Mouse (Mus musculus): ENCODE measurements at regions not wholly inside any gene's neighbourhood (a gene's known extent, or its start where the extent isn't known, plus 50 kb on each side); places are given as distances from the start of the nearest gene placed in this dataset.
A peak's percentile ranks its signal among the peaks of the same experiment; 100 is the strongest.

DNA sequence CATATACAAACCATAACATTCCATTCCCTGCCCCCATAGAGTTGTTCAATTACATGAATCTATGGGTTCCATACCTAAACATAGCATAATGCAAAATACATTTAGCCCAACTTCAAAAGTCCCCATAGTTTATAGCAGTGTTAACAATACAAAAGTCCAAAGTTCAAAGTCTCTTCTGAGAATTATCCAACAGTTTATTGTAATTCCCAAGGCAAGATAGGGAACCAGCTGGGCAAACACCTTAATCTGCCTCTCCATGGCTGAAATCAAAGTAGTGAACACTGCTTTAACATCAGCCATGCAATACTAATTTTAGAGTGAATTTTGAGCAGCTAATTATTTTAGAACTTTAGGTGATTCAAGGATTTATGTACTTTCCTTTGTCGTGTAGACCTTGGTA, 72.7 kb upstream of the Gprin3 start:
- Histone ChIP-seq H3K27me3 (ENCODE audit: control insufficient read depth, insufficient read depth, low read length) (no peaks in the 10 kb centered on the region), H3K27ac (replicated peaks; ENCODE audit: insufficient read depth, low read depth, low read length) (no peak overlapping the region), H3K36me3 (ENCODE audit: control insufficient read depth, insufficient read depth, low read length) (no peaks in the 10 kb centered on the region), H3K79me2 (ENCODE audit: control insufficient read depth, insufficient read depth, low read length) (no peaks in the 10 kb centered on the region), H3K4me1 (ENCODE audit: control insufficient read depth, insufficient read depth, low read length) (no peaks in the 10 kb centered on the region), H3K4me3 (ENCODE audit: insufficient read depth, low read depth, low read length) (no peak overlapping the region), H3K9ac (ENCODE audit: low read depth, low read length) (no peak overlapping the region)
- no peak for DNase-seq (ENCODE audit: extremely low read depth, low read depth, low spot score)
- TF ChIP-seq POLR2A (IDR thresholded peaks at IDR 0.05; ENCODE audit: extremely low read depth, insufficient read depth, low read length) (no peak), CTCF (IDR thresholded peaks at IDR 0.05; ENCODE audit: low read depth, low read length) (no peak)
- WGBS, result 60% methylated on average over 1 of the region's 1 CpGs

GRCm38 (mm10) chr6:59498079-59498478, 72.0 kb upstream of the Gprin3 start:
- H3K27ac ChIP-seq (replicated peaks; ENCODE audit: insufficient read depth, low read depth, low read length), result no peak overlapping the region
- no peaks in the 10 kb centered on the region for H3K36me3 ChIP-seq (ENCODE audit: control insufficient read depth, insufficient read depth, low read length)
- peak; percentile 52 for DNase-seq (ENCODE audit: extremely low read depth, low read depth, low spot score)
- 21% methylated on average over 7 of the region's 7 CpGs for WGBS
- no peaks in the 10 kb centered on the region for H3K27me3 ChIP-seq (ENCODE audit: control insufficient read depth, insufficient read depth, low read length)
- H3K79me2 ChIP-seq (ENCODE audit: control insufficient read depth, insufficient read depth, low read length), result no peaks in the 10 kb centered on the region
- no peak overlapping the region for H3K9ac ChIP-seq (ENCODE audit: low read depth, low read length)
- TF ChIP-seq POLR2A (IDR thresholded peaks at IDR 0.05; ENCODE audit: extremely low read depth, insufficient read depth, low read length), result no peak
- peak; percentile 80 for TF ChIP-seq CTCF (IDR thresholded peaks at IDR 0.05; ENCODE audit: low read depth, low read length)
- no peaks in the 10 kb centered on the region for H3K4me1 ChIP-seq (ENCODE audit: control insufficient read depth, insufficient read depth, low read length)
- H3K4me3 ChIP-seq (ENCODE audit: insufficient read depth, low read depth, low read length), result no peak overlapping the region

DNA sequence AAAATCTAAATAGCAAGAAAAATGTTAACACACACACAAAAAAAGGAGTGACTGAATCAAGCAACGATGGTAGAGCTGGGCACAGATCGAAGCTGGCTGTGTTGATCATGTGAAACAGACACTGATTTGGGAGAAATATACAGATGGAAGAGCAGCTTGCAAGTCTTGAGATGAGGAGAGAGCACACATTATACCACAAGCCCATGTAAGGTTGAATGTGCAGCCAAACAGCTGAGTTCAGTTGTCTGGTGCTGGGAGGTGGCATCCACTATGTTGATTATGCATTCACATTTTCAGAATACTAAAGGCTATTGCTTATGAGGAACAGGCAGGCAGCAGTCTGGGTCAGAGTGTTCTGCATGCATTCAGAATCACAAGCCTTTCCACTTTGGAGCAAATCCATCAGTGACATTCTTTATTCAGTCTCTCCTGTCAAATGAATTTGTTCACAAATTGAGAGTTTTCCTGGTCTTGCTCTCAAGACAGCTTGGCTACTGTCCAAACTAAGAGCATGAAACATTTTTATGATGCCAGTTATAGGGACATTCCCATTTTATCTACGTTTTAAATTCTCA, 63.0 kb upstream of the Gprin3 start:
- Histone ChIP-seq H3K27ac (replicated peaks; ENCODE audit: insufficient read depth, low read depth, low read length) (no peak overlapping the region), H3K4me1 (ENCODE audit: control insufficient read depth, insufficient read depth, low read length) (no peaks in the 10 kb centered on the region), H3K36me3 (ENCODE audit: control insufficient read depth, insufficient read depth, low read length) (no peaks in the 10 kb centered on the region), H3K9ac (ENCODE audit: low read depth, low read length) (no peak overlapping the region), H3K4me3 (ENCODE audit: insufficient read depth, low read depth, low read length) (no peak overlapping the region), H3K27me3 (ENCODE audit: control insufficient read depth, insufficient read depth, low read length) (no peaks in the 10 kb centered on the region), H3K79me2 (ENCODE audit: control insufficient read depth, insufficient read depth, low read length) (no peaks in the 10 kb centered on the region)
- DNase-seq (ENCODE audit: extremely low read depth, low read depth, low spot score), result no peak
- WGBS, result 75% methylated on average over 3 of the region's 3 CpGs
- TF ChIP-seq CTCF (IDR thresholded peaks at IDR 0.05; ENCODE audit: low read depth, low read length) (no peak), POLR2A (IDR thresholded peaks at IDR 0.05; ENCODE audit: extremely low read depth, insufficient read depth, low read length) (no peak)

- DNase-seq (ENCODE audit: extremely low read depth, low read depth, low spot score), result no peak
- H3K27ac ChIP-seq (replicated peaks; ENCODE audit: insufficient read depth, low read depth, low read length), result no peak overlapping the region
- no peaks in the 10 kb centered on the region for H3K27me3 ChIP-seq (ENCODE audit: control insufficient read depth, insufficient read depth, low read length)
- H3K9ac ChIP-seq (ENCODE audit: low read depth, low read length), result no peak overlapping the region
- no peaks in the 10 kb centered on the region for H3K36me3 ChIP-seq (ENCODE audit: control insufficient read depth, insufficient read depth, low read length)
- no peak overlapping the region for H3K4me3 ChIP-seq (ENCODE audit: insufficient read depth, low read depth, low read length)
- TF ChIP-seq CTCF (IDR thresholded peaks at IDR 0.05; ENCODE audit: low read depth, low read length), result no peak
- TF ChIP-seq POLR2A (IDR thresholded peaks at IDR 0.05; ENCODE audit: extremely low read depth, insufficient read depth, low read length), result no peak
- no peaks in the 10 kb centered on the region for H3K79me2 ChIP-seq (ENCODE audit: control insufficient read depth, insufficient read depth, low read length)
- 77% methylated on average over 1 of the region's 1 CpGs for WGBS
- H3K4me1 ChIP-seq (ENCODE audit: control insufficient read depth, insufficient read depth, low read length), result no peaks in the 10 kb centered on the region
These were observed 62.3 kb upstream of the Gprin3 start for GRCm38 (mm10) chr6:59488386-59488785.

DNA sequence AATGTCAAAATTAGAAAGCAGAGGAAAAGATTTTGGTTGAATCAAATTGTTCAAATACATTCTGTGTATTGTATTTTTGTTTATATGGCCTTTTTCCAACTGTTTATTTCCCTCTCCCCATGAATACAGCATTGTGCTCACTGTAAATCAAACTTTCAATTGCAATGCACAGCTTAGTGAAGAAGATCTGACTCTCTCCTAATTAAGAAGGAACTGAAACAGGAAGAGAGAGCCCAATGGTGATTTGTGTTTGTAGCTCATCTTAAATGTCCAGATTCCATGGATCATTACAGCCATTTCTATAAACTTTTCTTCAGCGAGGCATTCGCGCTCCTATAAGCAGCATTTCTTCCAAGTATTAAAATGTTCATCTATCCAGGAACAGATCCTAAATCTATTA, 57.9 kb upstream of the Gprin3 start:
- H3K27me3 ChIP-seq (ENCODE audit: control insufficient read depth, insufficient read depth, low read length), result no peaks in the 10 kb centered on the region
- no peaks in the 10 kb centered on the region for H3K79me2 ChIP-seq (ENCODE audit: control insufficient read depth, insufficient read depth, low read length)
- H3K27ac ChIP-seq (replicated peaks; ENCODE audit: insufficient read depth, low read depth, low read length), result no peak overlapping the region
- DNase-seq (ENCODE audit: extremely low read depth, low read depth, low spot score), result no peak
- TF ChIP-seq CTCF (IDR thresholded peaks at IDR 0.05; ENCODE audit: low read depth, low read length), result no peak
- TF ChIP-seq POLR2A (IDR thresholded peaks at IDR 0.05; ENCODE audit: extremely low read depth, insufficient read depth, low read length), result no peak
- no peak overlapping the region for H3K4me3 ChIP-seq (ENCODE audit: insufficient read depth, low read depth, low read length)
- H3K4me1 ChIP-seq (ENCODE audit: control insufficient read depth, insufficient read depth, low read length), result no peaks in the 10 kb centered on the region
- H3K36me3 ChIP-seq (ENCODE audit: control insufficient read depth, insufficient read depth, low read length), result no peaks in the 10 kb centered on the region
- 91% methylated on average over 3 of the region's 3 CpGs for WGBS
- H3K9ac ChIP-seq (ENCODE audit: low read depth, low read length), result no peak overlapping the region

DNA sequence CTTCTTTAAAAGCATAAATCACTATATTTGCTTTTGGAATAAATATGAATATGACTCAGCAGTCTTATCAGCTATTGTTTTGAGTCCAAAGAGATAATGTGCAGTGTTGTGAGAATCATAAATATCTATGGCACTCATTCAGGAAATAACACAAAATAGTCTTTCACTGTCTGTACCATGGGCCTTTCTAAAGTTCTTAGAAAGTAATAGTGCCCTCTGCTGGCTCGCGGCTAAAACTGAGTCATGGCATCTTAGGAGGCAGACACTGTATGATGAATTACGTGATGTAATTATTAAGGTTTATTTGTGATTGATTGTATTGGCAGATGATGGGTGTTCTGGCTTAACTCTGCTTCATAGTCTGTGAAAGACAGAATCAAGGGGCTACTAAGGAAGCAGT, 57.5 kb upstream of the Gprin3 start:
- Histone ChIP-seq H3K27ac (replicated peaks; ENCODE audit: insufficient read depth, low read depth, low read length) (no peak overlapping the region), H3K9ac (ENCODE audit: low read depth, low read length) (no peak overlapping the region), H3K4me1 (ENCODE audit: control insufficient read depth, insufficient read depth, low read length) (no peaks in the 10 kb centered on the region), H3K27me3 (ENCODE audit: control insufficient read depth, insufficient read depth, low read length) (no peaks in the 10 kb centered on the region), H3K79me2 (ENCODE audit: control insufficient read depth, insufficient read depth, low read length) (no peaks in the 10 kb centered on the region), H3K4me3 (ENCODE audit: insufficient read depth, low read depth, low read length) (no peak overlapping the region), H3K36me3 (ENCODE audit: control insufficient read depth, insufficient read depth, low read length) (no peaks in the 10 kb centered on the region)
- no peak for TF ChIP-seq POLR2A (IDR thresholded peaks at IDR 0.05; ENCODE audit: extremely low read depth, insufficient read depth, low read length)
- peak; percentile 53 for TF ChIP-seq CTCF (IDR thresholded peaks at IDR 0.05; ENCODE audit: low read depth, low read length)
- 6% methylated on average over 3 of the region's 3 CpGs for WGBS
- DNase-seq (ENCODE audit: extremely low read depth, low read depth, low spot score), result peak; percentile 63

Measured in liver, adult 2 months (tissue).